Comparison of ENCODE assay signal across 15 mouse cellular contexts in the genomic region with DNA sequence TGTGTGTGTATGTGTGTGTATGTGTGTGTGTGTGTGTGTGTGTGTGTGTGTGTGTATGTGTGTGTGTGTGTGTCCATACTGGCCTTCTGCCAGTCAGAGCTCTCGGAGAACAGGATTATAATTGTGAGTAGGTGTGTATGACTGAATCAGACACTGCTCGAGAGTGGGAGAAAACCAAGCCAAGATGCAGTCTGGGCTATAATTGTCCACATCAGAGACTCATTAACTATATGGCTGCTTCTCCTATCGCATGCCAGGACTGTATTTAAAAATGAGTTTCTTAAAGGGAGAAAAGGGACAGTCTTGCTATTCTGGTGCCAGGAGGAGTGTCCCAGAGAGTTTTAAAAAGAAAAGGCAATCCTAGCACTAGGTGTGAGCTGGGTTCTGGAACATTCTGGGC. TPM values are rescaled to one million over a fixed set of nuclear protein-coding genes. Genes with fewer than 3 reads are reported as not detected.
DNase-seq lines count a peak whose midpoint lies in the region.
"Had no signal": no experiment of that assay in that cellular context is flagged by ENCODE, and none has a peak within 500 bp of the region (broad histone marks: within the 10 kb centered on the region; RNA-seq: fewer than 3 reads in every experiment).

No protein-coding gene starts in this region.

- peak; percentile 12 for DNase-seq in layer of hippocampus, adult 9-11 months
- no peak for DNase-seq in layer of hippocampus, adult 18-20 months (ENCODE audit: low spot score in 2 of 2)
- DNase-seq in right cerebral cortex, adult 18-20 months, result peak; percentile 43
- no peak for DNase-seq in right cerebral cortex, postnatal 4 days
- peak; percentile 41 to 84 for DNase-seq in left cerebral cortex, postnatal 25 days (ENCODE audit: low spot score in 2 of 2)
- no peak for DNase-seq in urinary bladder, postnatal 14 days (ENCODE audit: low spot score)
- DNase-seq in neural tube, embryonic 10.5 days (ENCODE audit: extremely low spot score, low spot score), result no peak
- DNase-seq: cerebellum, adult 8-10 months; gastrocnemius, adult 2 months; heart, postnatal 14 days; kidney, adult 2 months; kidney, postnatal 14 days; lung, adult 2 months; midbrain, embryonic 14.5 days; thymus, postnatal 25 days had no signal

- intact Hi-C loops in left cerebral cortex, postnatal 25 days (cut with DNase I), result loop anchor here (1.0 kb wide), 1 partner anchor 34 kb away; no protein-coding TSS in a partner anchor

RNA-seq across cellular contexts. Expression of gene Adpgk, which starts 58.7 kb away (rescaled TPM):
- 10 to 100 TPM; 16.4 to 16.9 TPM for total RNA-seq in layer of hippocampus, adult 18-20 months (2021)
- 10 to 100 TPM; 14.9 to 17.2 TPM for total RNA-seq in left cerebral cortex, postnatal 25 days (2021)

Comparison
In these comparisons a context has a peak if more than half of its experiments do, and no peak if none do; other contexts are left out.
1. DNase-seq: peak in layer of hippocampus, adult 9-11 months (single experiment), right cerebral cortex, adult 18-20 months (single experiment) and left cerebral cortex, postnatal 25 days (2 of 2); none in layer of hippocampus, adult 18-20 months (0 of 2), right cerebral cortex, postnatal 4 days (single experiment), urinary bladder, postnatal 14 days (single experiment) and neural tube, embryonic 10.5 days (single experiment).